Mouse (Mus musculus) embryonic facial prominence, embryonic 12.5 days (tissue): ENCODE data around the gene Trim75. TPM values are rescaled to one million over a fixed set of nuclear protein-coding genes. Genes with fewer than 3 reads are reported as not detected.
"Not testable (repeated sequence)": the region's sequence is repeated elsewhere in the genome, so short reads cannot be mapped to it uniquely, and the experiment has no call there.

Source experiments
- ATAC-seq: fragments of 200-750 bp; cut with Nextera tagmentation; 2 replicates; pipeline ENCODE4 v1.8.0; 2017; ENCODE audit not compliant: insufficient number of reproducible peaks, insufficient read depth, low FRiP score, low TSS enrichment
- H3K27ac ChIP-seq: fragments of 300-500 bp; sonication (generic); 2 replicates; pipeline ENCODE4 v1.5.1; 2016; ENCODE audit warnings: mild to moderate bottlenecking
- H3K27me3 ChIP-seq: fragments of 300-500 bp; sonication (generic); 2 replicates; pipeline ENCODE4 v1.6.1; 2016; ENCODE audit warnings: mild to moderate bottlenecking, moderate library complexity
- H3K36me3 ChIP-seq: fragments of 300-500 bp; sonication (generic); 2 replicates; pipeline ENCODE4 v1.6.1; 2016; ENCODE audit warnings: mild to moderate bottlenecking
- H3K4me1 ChIP-seq: fragments of 300-500 bp; sonication (generic); 2 replicates; pipeline ENCODE4 v1.6.1; 2016
- H3K4me2 ChIP-seq: fragments of 300-500 bp; sonication (generic); replicated peaks from 2 replicates; pipeline ENCODE4 v1.6.1; 2016; ENCODE audit warnings: mild to moderate bottlenecking, moderate library complexity
- H3K4me3 ChIP-seq: fragments of 300-500 bp; sonication (generic); 2 replicates; pipeline ENCODE4 v1.5.1; 2016; ENCODE audit warnings: mild to moderate bottlenecking
- H3K9ac ChIP-seq: fragments of 300-500 bp; sonication (generic); 2 replicates; pipeline ENCODE4 v1.6.1; 2016; ENCODE audit warnings: mild to moderate bottlenecking, moderate library complexity
- H3K9me3 ChIP-seq: fragments of 300-500 bp; sonication (generic); 2 replicates; pipeline ENCODE4 v1.6.1; 2016; ENCODE audit warnings: mild to moderate bottlenecking, moderate library complexity
- WGBS: fragments of 180-500 bp; shearing (Covaris S2); methylation state at CpG from one replicate; pipeline ENCODE4 v1.1.7; 2016; 5-methylcytosine and 5-hydroxymethylcytosine counted together
- polyA plus RNA-seq: library from polyadenylated mRNA; unstranded; fragments of >200 nt; fragmentation: Nextera tagmentation; extraction: Ambion mirVana; gene quantifications from 2 replicates; pipeline ENCODE4 v1.2.1, GENCODE M21; 2016

Gene Trim75
- polyA plus RNA-seq = not detected in 2 replicates

- 90% methylated on average over 4 of the region's 4 CpGs for WGBS
Observed at GRCm38 (mm10) chr8:64987731-64988130, at the start of gene Trim75. TSS of gene Trim75 (minus strand) at chr8:64987831.

GRCm38 (mm10) chr8:65037117-65037533 is 49.5 kb upstream of the Trim75 start, which contains the start of gene Apela:
TSS of gene Apela (minus strand) at chr8:65037336.
- peak within 1 kb of the TSS; percentile 55 for H3K4me2 ChIP-seq
- H3K27ac ChIP-seq = no peak within 1 kb of the TSS
- no peaks in the 10 kb centered on the region for H3K27me3 ChIP-seq
- H3K4me1 ChIP-seq = no peaks in the 10 kb centered on the region
- H3K9me3 ChIP-seq = no peaks in the 10 kb centered on the region
- no peak within 1 kb of the TSS for H3K9ac ChIP-seq
- no peaks in the 10 kb centered on the region for H3K36me3 ChIP-seq
- H3K4me3 ChIP-seq = peak within 1 kb of the TSS; percentile 25
- under 1% methylated on average over 8 of the region's 8 CpGs for WGBS
- ATAC-seq = peak; percentile 72; the same call in 1 of the 2 replicates

More at GRCm38 (mm10) chr8:64987731-64988130, at the start of gene Trim75:
- Histone ChIP-seq H3K27me3 (no peaks in the 10 kb centered on the region), H3K4me1 (no peaks in the 10 kb centered on the region), H3K9me3 (no peaks in the 10 kb centered on the region), H3K4me2 (no peak within 1 kb of the TSS), H3K4me3 (no peak within 1 kb of the TSS), H3K36me3 (no peaks in the 10 kb centered on the region), H3K27ac (no peak within 1 kb of the TSS), H3K9ac (no peak within 1 kb of the TSS)
- no peak for ATAC-seq

- 51% methylated on average over 2 of the region's 2 CpGs for WGBS
- Histone ChIP-seq H3K36me3 (no peaks in the 10 kb centered on the region), H3K27ac (no peak overlapping the region), H3K4me2 (no peak overlapping the region), H3K4me3 (no peak overlapping the region), H3K9ac (no peak overlapping the region), H3K27me3 (no peaks in the 10 kb centered on the region), H3K9me3 (no peaks in the 10 kb centered on the region), H3K4me1 (no peaks in the 10 kb centered on the region)
- no peak for ATAC-seq
Observed at GRCm38 (mm10) chr8:65034136-65034535, 46.5 kb upstream of the Trim75 start.

- Histone ChIP-seq H3K4me1 (no peaks in the 10 kb centered on the region), H3K36me3 (no peaks in the 10 kb centered on the region), H3K9ac (no peak overlapping the region), H3K27ac (no peak overlapping the region), H3K27me3 (no peaks in the 10 kb centered on the region), H3K4me2 (no peak overlapping the region), H3K9me3 (no peaks in the 10 kb centered on the region), H3K4me3 (no peak overlapping the region)
- no peak for ATAC-seq
- WGBS = 83% methylated on average over 13 of the region's 13 CpGs
Observed at GRCm38 (mm10) chr8:65033056-65033455, 45.4 kb upstream of the Trim75 start.

GRCm38 (mm10) chr8:65032107-65032506 is 44.5 kb upstream of the Trim75 start:
- ATAC-seq = no peak
- Histone ChIP-seq H3K36me3 (no peaks in the 10 kb centered on the region), H3K4me2 (no peak overlapping the region), H3K4me1 (no peaks in the 10 kb centered on the region), H3K9ac (no peak overlapping the region), H3K27ac (no peak overlapping the region), H3K9me3 (no peaks in the 10 kb centered on the region), H3K4me3 (no peak overlapping the region), H3K27me3 (no peaks in the 10 kb centered on the region)
- 100% methylated on average over 1 of the region's 1 CpGs for WGBS

GRCm38 (mm10) chr8:65030735-65031485 is 43.3 kb upstream of the Trim75 start:
- no peak for ATAC-seq
- no peaks in the 10 kb centered on the region for H3K4me1 ChIP-seq
- no peaks in the 10 kb centered on the region for H3K9me3 ChIP-seq
- H3K27ac ChIP-seq = no peak overlapping the region
- H3K4me3 ChIP-seq = no peak overlapping the region
- 75% methylated on average over 4 of the region's 4 CpGs for WGBS
- no peaks in the 10 kb centered on the region for H3K36me3 ChIP-seq
- H3K27me3 ChIP-seq = no peaks in the 10 kb centered on the region
- no peak overlapping the region for H3K9ac ChIP-seq
- no peak overlapping the region for H3K4me2 ChIP-seq

- no peak overlapping the region for H3K9ac ChIP-seq
- H3K4me1 ChIP-seq = no peaks in the 10 kb centered on the region
- H3K36me3 ChIP-seq = no peaks in the 10 kb centered on the region
- no peak overlapping the region for H3K4me2 ChIP-seq
- H3K27ac ChIP-seq = no peak overlapping the region
- no peak for ATAC-seq
- H3K4me3 ChIP-seq = no peak overlapping the region
- H3K27me3 ChIP-seq = no peaks in the 10 kb centered on the region
- no peaks in the 10 kb centered on the region for H3K9me3 ChIP-seq
- WGBS = 58% methylated on average over 4 of the region's 4 CpGs
Observed at GRCm38 (mm10) chr8:65029776-65030175, 42.1 kb upstream of the Trim75 start.

- no peak for ATAC-seq
- Histone ChIP-seq H3K27me3 (no peaks in the 10 kb centered on the region), H3K9me3 (no peaks in the 10 kb centered on the region), H3K4me3 (no peak overlapping the region), H3K4me2 (no peak overlapping the region), H3K27ac (no peak overlapping the region), H3K4me1 (no peaks in the 10 kb centered on the region), H3K36me3 (no peaks in the 10 kb centered on the region), H3K9ac (no peak overlapping the region)
- 67% methylated on average over 12 of the region's 12 CpGs for WGBS
Observed at GRCm38 (mm10) chr8:65028959-65029686, 41.5 kb upstream of the Trim75 start.

GRCm38 (mm10) chr8:65022485-65022884 is 34.9 kb upstream of the Trim75 start:
- Histone ChIP-seq H3K4me3 (no peak overlapping the region), H3K27ac (no peak overlapping the region), H3K27me3 (no peaks in the 10 kb centered on the region), H3K36me3 (no peaks in the 10 kb centered on the region), H3K4me1 (no peaks in the 10 kb centered on the region), H3K4me2 (no peak overlapping the region), H3K9ac (no peak overlapping the region), H3K9me3 (no peaks in the 10 kb centered on the region)
- ATAC-seq = peak; percentile 35; the same call in 1 of the 2 replicates
- 46% methylated on average over 8 of the region's 8 CpGs for WGBS

GRCm38 (mm10) chr8:65018423-65018822 is 30.8 kb upstream of the Trim75 start, which contains the start of the genes Trim61 and Trim60:
TSS of gene Trim61 (minus strand) at chr8:65018523.
TSS of gene Trim60 (minus strand) at chr8:65018584.
- no peak within 1 kb of the TSS for H3K4me2 ChIP-seq
- ATAC-seq = no peak
- H3K27ac ChIP-seq = no peak within 1 kb of the TSS
- H3K4me3 ChIP-seq = no peak within 1 kb of the TSS
- H3K4me1 ChIP-seq = no peaks in the 10 kb centered on the region
- no peaks in the 10 kb centered on the region for H3K27me3 ChIP-seq
- H3K36me3 ChIP-seq = no peaks in the 10 kb centered on the region
- H3K9me3 ChIP-seq = no peaks in the 10 kb centered on the region
- WGBS = 84% methylated on average over 8 of the region's 8 CpGs
- H3K9ac ChIP-seq = no peak within 1 kb of the TSS

- not testable (repeated sequence) for H3K9me3 ChIP-seq, H3K27ac ChIP-seq, H3K4me1 ChIP-seq, ATAC-seq, H3K4me3 ChIP-seq, H3K4me2 ChIP-seq, H3K9ac ChIP-seq, H3K36me3 ChIP-seq, H3K27me3 ChIP-seq
- WGBS = 73% methylated on average over 6 of the region's 6 CpGs
Observed at GRCm38 (mm10) chr8:65007616-65008015, 20.0 kb upstream of the Trim75 start.
